Mouse (Mus musculus): ENCODE data around the gene A730049H05Rik.

A730049H05Rik gene

DNA sequence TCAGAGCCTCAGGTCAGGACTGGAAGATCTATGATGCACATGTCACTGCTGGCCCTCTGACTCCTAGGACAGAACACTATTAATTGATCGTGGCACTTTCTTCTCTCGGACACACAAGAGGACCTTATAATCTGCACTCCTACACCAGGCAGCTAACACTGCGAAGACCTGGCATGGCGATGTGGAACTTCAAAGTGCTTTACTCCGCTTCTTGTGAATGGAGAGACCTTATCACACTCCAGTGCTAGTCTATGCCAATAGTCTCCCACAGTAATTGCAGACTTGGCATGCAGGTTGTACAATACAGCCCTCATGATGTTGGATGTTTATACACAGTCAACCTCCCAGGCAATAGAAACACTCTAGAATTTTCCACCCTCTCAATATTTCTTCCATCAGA, 62.5 kb downstream of the A730049H05Rik start:
- DNase-seq (ENCODE audit: low read depth, low spot score) = no peak

DNA sequence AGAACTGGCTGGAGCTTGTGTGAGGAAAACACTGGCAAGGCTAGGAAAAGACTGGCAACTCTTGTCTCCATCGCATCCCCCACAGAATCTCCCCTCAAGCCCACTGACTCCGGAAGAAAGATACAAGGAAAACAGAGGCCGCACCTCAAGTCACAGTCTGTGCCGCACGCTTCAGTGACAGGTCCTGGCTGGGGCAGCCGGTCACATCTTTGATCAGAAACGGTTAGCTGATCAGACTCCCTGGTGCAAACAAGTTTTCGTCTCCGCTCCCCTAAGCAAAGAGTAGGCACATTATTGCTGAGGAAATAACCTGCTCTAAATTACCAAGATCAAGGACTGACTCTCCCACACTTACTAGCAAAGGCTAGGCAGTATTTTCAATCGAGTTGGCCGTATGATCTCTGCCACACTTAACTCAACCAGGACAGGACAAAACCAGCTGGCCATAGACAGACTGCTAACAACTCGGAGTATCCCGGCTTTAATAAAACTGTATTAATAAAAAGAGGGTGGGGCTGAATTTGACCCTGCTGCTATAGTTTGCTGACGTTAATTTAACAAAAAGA, 63.5 kb downstream of the A730049H05Rik start:
- DNase-seq (ENCODE audit: low read depth, low spot score) = no peak

DNA sequence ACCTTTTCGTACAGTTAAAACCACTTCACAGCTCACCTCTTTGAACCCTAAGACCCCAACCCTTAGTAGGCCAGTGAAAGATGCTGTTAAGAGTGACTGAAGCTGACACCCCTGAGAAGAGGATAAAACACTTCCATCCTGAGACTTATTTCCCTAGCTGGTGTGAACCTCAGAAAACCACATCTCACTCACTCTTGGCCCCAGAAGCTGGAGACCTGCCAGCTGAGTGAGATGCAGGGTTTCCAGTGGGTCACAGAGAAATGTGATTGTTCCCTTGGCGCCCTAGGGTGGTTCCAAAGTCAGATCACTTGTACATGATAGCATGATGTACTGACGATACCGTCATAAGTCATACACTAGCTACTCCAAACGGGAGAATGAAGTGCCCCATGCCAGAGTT, 66.2 kb downstream of the A730049H05Rik start:
- DNase-seq (ENCODE audit: low read depth, low spot score) = no peak

DNA sequence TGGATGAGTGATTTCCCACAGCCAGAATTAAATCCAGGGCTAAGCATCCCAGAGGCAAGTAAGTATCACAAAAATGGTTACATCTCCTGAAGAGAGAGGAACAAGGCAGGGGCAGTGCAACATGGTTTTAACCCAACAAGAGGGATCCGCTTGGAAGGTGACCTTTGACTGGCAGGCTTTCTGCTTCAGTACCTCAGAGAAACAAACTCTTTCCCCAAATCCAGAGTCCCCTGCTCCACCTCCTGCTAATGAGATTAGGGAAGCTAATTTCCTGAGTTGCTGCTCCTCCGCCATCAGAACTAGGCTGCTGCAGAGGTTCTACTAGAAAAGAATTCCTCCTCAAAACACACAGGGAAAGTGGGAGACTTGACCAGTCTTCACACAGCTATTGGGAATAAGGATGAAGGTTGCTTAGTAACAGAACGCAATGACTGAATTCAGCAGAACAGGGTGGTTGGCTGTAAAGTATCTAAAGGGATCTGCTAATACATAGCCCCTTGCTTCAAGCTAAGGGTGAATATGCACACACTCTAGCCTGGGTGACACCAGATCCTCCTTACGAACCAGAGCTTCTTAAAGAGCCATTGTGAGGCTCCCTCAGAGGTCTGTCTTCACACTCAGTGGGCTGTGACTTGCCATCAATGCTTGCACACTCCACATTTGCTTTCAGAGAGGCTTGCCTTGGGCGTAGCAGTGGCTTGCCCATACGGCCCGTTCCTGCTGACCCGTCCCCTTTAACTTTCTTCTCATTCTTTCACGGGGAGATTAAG, 67.0 kb downstream of the A730049H05Rik start:
- DNase-seq (ENCODE audit: low read depth, low spot score) = no peak

DNA sequence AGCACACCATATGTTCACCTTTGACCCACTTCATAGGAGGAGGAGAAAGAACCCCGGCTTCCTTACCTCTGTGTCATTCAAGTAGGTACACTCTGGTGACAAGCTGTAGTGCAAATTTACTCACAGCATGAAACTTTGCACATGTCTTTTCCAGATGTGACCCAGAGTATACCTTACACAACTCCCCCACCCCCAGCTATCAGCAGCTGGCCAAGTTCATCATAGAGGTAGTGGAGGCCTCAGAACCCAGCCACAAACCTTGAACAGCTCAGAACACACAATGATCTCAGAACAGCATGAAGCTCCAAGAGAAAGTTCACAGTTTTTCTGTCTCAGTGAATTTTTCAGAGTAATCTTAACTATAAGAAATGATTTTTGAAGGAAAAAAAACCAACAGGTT, 75.3 kb downstream of the A730049H05Rik start:
- no peak for DNase-seq (ENCODE audit: low read depth, low spot score)
